Mouse (Mus musculus) cerebellum, adult 8-10 months (tissue): ENCODE data around the gene Cldn11.
"Not testable (repeated sequence)": the region's sequence is repeated elsewhere in the genome, so short reads cannot be mapped to it uniquely, and the experiment has no call there.

Experiments
- DNase-seq: peaks from one replicate; pipeline ENCODE4 v3.0.0; 2022

Gene Cldn11

GRCm38 (mm10) chr3:31149706-31150105 lies at the start of gene Cldn11:
TSS of gene Cldn11 (plus strand) at chr3:31149920.
- peak; percentile 21 for DNase-seq

- DNase-seq = no peak
Measured at GRCm38 (mm10) chr3:31100026-31100425, 49.7 kb upstream of the Cldn11 start.

GRCm38 (mm10) chr3:31100802-31101201 lies 48.9 kb upstream of the Cldn11 start:
- DNase-seq = no peak

- no peak for DNase-seq
Measured at GRCm38 (mm10) chr3:31104936-31105335, 44.8 kb upstream of the Cldn11 start.

GRCm38 (mm10) chr3:31106597-31106996 lies 43.1 kb upstream of the Cldn11 start:
- DNase-seq = no peak

GRCm38 (mm10) chr3:31107674-31108073 lies 42.0 kb upstream of the Cldn11 start:
- no peak for DNase-seq

- DNase-seq = no peak
Measured at GRCm38 (mm10) chr3:31109108-31109507, 40.6 kb upstream of the Cldn11 start.

GRCm38 (mm10) chr3:31123098-31123497 lies 26.6 kb upstream of the Cldn11 start:
- no peak for DNase-seq

- no peak for DNase-seq
Measured at GRCm38 (mm10) chr3:31126303-31126702, 23.4 kb upstream of the Cldn11 start.

- DNase-seq = no peak
Measured at GRCm38 (mm10) chr3:31126848-31127247, 22.9 kb upstream of the Cldn11 start.

GRCm38 (mm10) chr3:31129766-31130165 lies 20.0 kb upstream of the Cldn11 start:
- no peak for DNase-seq

GRCm38 (mm10) chr3:31133664-31134063 lies 16.1 kb upstream of the Cldn11 start:
- DNase-seq = no peak

GRCm38 (mm10) chr3:31134246-31134645 lies 15.5 kb upstream of the Cldn11 start:
- DNase-seq = no peak

GRCm38 (mm10) chr3:31134696-31135095 lies 15.0 kb upstream of the Cldn11 start:
- DNase-seq = no peak

- not testable (repeated sequence) for DNase-seq
Measured at GRCm38 (mm10) chr3:31136591-31136990, 13.1 kb upstream of the Cldn11 start.

GRCm38 (mm10) chr3:31138454-31139424 lies 11.0 kb upstream of the Cldn11 start:
- DNase-seq = peak; percentile 70

GRCm38 (mm10) chr3:31141621-31142020 lies 8.1 kb upstream of the Cldn11 start:
- no peak for DNase-seq

- DNase-seq = not testable (repeated sequence)
Measured at GRCm38 (mm10) chr3:31145222-31145621, 4.5 kb upstream of the Cldn11 start.

GRCm38 (mm10) chr3:31145641-31146290 lies 4.0 kb upstream of the Cldn11 start:
- DNase-seq = peak; percentile 80

- no peak for DNase-seq
Measured at GRCm38 (mm10) chr3:31148595-31148994, 1.1 kb upstream of the Cldn11 start.

GRCm38 (mm10) chr3:31152108-31152507 lies 2.4 kb downstream of the Cldn11 start:
- DNase-seq = no peak

- no peak for DNase-seq
Measured at GRCm38 (mm10) chr3:31156126-31156525, 6.4 kb downstream of the Cldn11 start.

- no peak for DNase-seq
Measured at GRCm38 (mm10) chr3:31157776-31158175, 8.1 kb downstream of the Cldn11 start.

GRCm38 (mm10) chr3:31160046-31160445 lies 10.3 kb downstream of the Cldn11 start:
- DNase-seq = no peak
